Mouse (Mus musculus) lung, embryonic 16.5 days (tissue): ENCODE results near the gene Dao. TPM values are rescaled to one million over a fixed set of nuclear protein-coding genes. Genes with fewer than 3 reads are reported as not detected.

ENCODE experiments used
- ATAC-seq: fragments of 200-750 bp; cut with Nextera tagmentation; 2 replicates; pipeline ENCODE4 v1.8.0; 2017; ENCODE audit warnings: low read depth, mild to moderate bottlenecking, moderate library complexity
- H3K27ac ChIP-seq: fragments of 300-500 bp; sonication (generic); 2 replicates; pipeline ENCODE4 v1.5.1; 2014; ENCODE audit warnings: mild to moderate bottlenecking, control low read depth, low read length
- H3K27me3 ChIP-seq: fragments of 300-500 bp; sonication (generic); 2 replicates; pipeline ENCODE4 v1.6.1; 2014; ENCODE audit warnings: low read depth, low read length, mixed read lengths; ENCODE audit not compliant: control insufficient read depth, insufficient read depth
- H3K36me3 ChIP-seq: fragments of 300-500 bp; sonication (generic); 2 replicates; pipeline ENCODE4 v1.6.1; 2014; ENCODE audit warnings: low read length; ENCODE audit not compliant: control insufficient read depth, insufficient read depth
- H3K4me1 ChIP-seq: fragments of 300-500 bp; sonication (generic); replicated peaks from 2 replicates; pipeline ENCODE4 v1.6.1; 2014; ENCODE audit warnings: low read length, mixed read lengths; ENCODE audit not compliant: control insufficient read depth, insufficient read depth
- H3K4me2 ChIP-seq: fragments of 300-500 bp; sonication (generic); 2 replicates; pipeline ENCODE4 v1.6.1; 2014; ENCODE audit warnings: low read depth, low read length, control low read depth
- H3K4me3 ChIP-seq: fragments of 300-500 bp; sonication (generic); 2 replicates; pipeline ENCODE4 v1.5.1; 2014; ENCODE audit warnings: mild to moderate bottlenecking, low read length, control low read depth
- H3K9ac ChIP-seq: fragments of 300-500 bp; sonication (generic); 2 replicates; pipeline ENCODE4 v1.6.1; 2014; ENCODE audit warnings: low read length, control low read depth
- H3K9me3 ChIP-seq: fragments of 300-500 bp; sonication (generic); 2 replicates; pipeline ENCODE4 v1.6.1; 2016; ENCODE audit warnings: low read length; ENCODE audit not compliant: control insufficient read depth
- WGBS: fragments of 180-500 bp; shearing (Covaris S2); extraction: QIAGEN DNeasy Blood & Tissue Kit; methylation state at CpG from one replicate; pipeline ENCODE4 v1.1.7; 2014; 5-methylcytosine and 5-hydroxymethylcytosine counted together
- polyA plus RNA-seq: library from polyadenylated mRNA; unstranded; fragments of >200 nt; fragmentation: Nextera tagmentation; extraction: Ambion mirVana; gene quantifications from 2 replicates; pipeline ENCODE4 v1.2.1, GENCODE M21; 2015

The Dao gene
- polyA plus RNA-seq, 1 experiment from 2014 or later: not detected

- H3K9ac ChIP-seq: no peak overlapping the region
- no peaks in the 10 kb centered on the region for H3K36me3 ChIP-seq
- no peak overlapping the region for H3K4me2 ChIP-seq
- H3K4me1 ChIP-seq: no peaks in the 10 kb centered on the region
- H3K27ac ChIP-seq: no peak overlapping the region
- no peak for ATAC-seq
- 90% methylated on average over 12 of the region's 12 CpGs for WGBS
- H3K9me3 ChIP-seq: no peaks in the 10 kb centered on the region
- no peaks in the 10 kb centered on the region for H3K27me3 ChIP-seq
- no peak overlapping the region for H3K4me3 ChIP-seq
Measured at GRCm38 (mm10) chr5:114030652-114031051, 27.1 kb downstream of the Dao start.

DNA sequence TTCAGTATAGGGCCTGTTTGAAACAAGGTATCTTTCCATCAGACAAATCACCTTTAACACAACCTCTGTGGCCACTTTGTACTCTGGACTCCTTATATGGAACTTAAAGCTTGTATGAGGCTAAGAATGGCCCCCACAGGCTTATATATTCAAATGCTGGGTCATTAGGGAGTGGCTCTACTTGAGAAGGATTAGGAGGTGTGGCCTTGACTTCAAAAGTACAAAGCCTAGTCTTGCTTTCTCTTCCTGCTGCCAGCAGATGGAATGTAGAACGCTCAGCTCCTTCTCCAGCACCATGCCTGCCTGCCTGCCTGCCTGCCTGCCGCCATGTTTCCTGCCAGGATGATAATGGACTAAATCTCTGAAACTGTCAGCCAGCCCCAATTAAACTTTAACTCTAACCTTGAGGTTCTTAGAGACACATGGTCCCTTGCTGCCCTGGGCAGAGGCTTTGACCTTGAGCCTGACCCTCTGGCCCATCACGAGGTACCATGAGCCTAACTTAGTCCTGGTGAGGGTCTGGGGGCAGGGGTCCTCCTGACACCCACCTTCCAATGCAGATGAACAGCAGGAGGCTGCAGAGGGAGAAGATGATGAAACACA is 28.8 kb downstream of the Dao start:
- no peak for ATAC-seq
- Histone ChIP-seq H3K27me3 (no peaks in the 10 kb centered on the region), H3K9me3 (no peaks in the 10 kb centered on the region), H3K27ac (no peak overlapping the region), H3K4me3 (no peak overlapping the region), H3K9ac (no peak overlapping the region), H3K4me2 (no peak overlapping the region), H3K36me3 (no peaks in the 10 kb centered on the region), H3K4me1 (no peaks in the 10 kb centered on the region)
- 75% methylated on average over 3 of the region's 3 CpGs for WGBS

GRCm38 (mm10) chr5:114034393-114034792 is 30.9 kb downstream of the Dao start:
- no peak overlapping the region for H3K4me2 ChIP-seq
- no peaks in the 10 kb centered on the region for H3K9me3 ChIP-seq
- H3K36me3 ChIP-seq: no peaks in the 10 kb centered on the region
- 57% methylated on average over 7 of the region's 7 CpGs for WGBS
- H3K27ac ChIP-seq: no peak overlapping the region
- no peak for ATAC-seq
- no peak overlapping the region for H3K4me3 ChIP-seq
- H3K4me1 ChIP-seq: no peaks in the 10 kb centered on the region
- no peaks in the 10 kb centered on the region for H3K27me3 ChIP-seq
- no peak overlapping the region for H3K9ac ChIP-seq

DNA sequence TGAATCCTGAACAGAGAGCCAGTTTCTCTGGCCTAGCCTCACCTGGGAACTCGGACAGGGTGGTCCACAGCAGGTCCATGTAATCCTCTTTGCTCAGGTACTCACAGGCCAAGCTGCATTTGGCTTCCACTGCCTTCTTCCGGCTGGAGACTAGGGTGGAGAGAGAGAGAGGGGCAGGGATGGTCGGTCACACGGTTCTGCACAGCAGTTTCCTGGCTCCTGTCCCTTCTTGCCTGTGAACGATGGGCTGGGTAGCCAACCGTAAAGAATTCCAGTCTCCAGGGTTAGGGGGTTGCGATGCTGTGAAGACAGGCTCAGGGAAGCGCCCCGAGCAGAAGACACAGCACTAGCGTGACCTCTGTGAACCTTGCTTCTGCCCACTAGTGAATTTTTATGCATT is 31.6 kb downstream of the Dao start:
- WGBS: 61% methylated on average over 10 of the region's 10 CpGs

DNA sequence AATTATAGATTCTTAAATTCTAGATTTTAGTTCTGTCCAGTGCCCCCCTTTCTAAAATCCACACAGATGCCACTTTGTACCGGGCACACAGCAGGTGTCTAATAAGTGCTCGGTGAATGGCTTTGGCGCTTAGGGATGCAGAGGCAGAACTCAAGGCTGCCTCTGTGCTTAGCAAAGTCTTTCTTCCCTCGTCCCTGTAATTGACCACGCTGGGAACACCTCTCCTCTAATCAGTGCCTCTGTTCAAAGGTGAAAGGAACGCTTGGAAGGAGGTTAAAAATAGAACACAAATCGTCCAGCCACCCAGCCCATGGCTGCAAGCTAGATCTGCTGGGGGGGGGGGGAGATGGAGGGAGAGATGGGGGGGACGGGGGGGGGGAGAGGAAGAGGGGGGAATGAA is 37.0 kb downstream of the Dao start:
- Histone ChIP-seq H3K4me3 (no peak overlapping the region), H3K4me1 (0 out of 2 replicates have a peak, but pooled peaks cover 3% of the 10 kb centered on the region), H3K9ac (no peak overlapping the region), H3K4me2 (no peak overlapping the region), H3K9me3 (no peaks in the 10 kb centered on the region), H3K27ac (no peak overlapping the region), H3K36me3 (no peaks in the 10 kb centered on the region), H3K27me3 (no peaks in the 10 kb centered on the region)
- no peak for ATAC-seq
- WGBS: 34% methylated on average over 7 of the region's 8 CpGs

More for the DNA sequence above, 31.6 kb downstream of the Dao start:
- Histone ChIP-seq H3K36me3 (no peaks in the 10 kb centered on the region), H3K9me3 (no peaks in the 10 kb centered on the region), H3K4me2 (no peak overlapping the region), H3K4me3 (no peak overlapping the region), H3K4me1 (no peaks in the 10 kb centered on the region), H3K27me3 (no peaks in the 10 kb centered on the region), H3K9ac (no peak overlapping the region), H3K27ac (no peak overlapping the region)
- no peak for ATAC-seq

DNA sequence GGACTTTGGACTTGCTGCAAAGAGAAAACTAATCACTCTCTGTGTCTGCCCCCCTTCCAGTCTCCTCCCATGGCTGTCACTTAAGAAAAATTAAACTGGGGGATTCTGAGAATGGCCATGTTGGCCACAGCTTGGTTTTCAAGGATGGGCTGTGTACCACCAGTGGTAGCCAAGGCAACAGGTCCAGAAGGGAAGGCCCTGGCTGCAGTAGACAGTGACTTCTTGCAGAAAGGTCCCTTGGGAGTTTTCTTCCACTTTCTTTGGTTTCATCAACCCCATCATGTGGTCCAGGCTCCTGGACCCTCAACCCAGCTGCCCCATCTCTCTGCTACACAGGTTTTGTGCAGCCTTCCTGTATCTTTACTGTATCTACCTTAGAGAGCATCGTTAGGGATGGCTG is 37.4 kb downstream of the Dao start:
- Histone ChIP-seq H3K27ac (no peak overlapping the region), H3K4me3 (no peak overlapping the region), H3K4me2 (no peak overlapping the region), H3K9me3 (no peaks in the 10 kb centered on the region), H3K36me3 (no peaks in the 10 kb centered on the region), H3K9ac (peak overlapping the region; percentile 40; the same call in 1 of the 2 replicates), H3K27me3 (no peaks in the 10 kb centered on the region), H3K4me1 (0 out of 2 replicates have a peak, but pooled peaks cover 3% of the 10 kb centered on the region)
- 63% methylated on average over 1 of the region's 1 CpGs for WGBS
- ATAC-seq: no peak

DNA sequence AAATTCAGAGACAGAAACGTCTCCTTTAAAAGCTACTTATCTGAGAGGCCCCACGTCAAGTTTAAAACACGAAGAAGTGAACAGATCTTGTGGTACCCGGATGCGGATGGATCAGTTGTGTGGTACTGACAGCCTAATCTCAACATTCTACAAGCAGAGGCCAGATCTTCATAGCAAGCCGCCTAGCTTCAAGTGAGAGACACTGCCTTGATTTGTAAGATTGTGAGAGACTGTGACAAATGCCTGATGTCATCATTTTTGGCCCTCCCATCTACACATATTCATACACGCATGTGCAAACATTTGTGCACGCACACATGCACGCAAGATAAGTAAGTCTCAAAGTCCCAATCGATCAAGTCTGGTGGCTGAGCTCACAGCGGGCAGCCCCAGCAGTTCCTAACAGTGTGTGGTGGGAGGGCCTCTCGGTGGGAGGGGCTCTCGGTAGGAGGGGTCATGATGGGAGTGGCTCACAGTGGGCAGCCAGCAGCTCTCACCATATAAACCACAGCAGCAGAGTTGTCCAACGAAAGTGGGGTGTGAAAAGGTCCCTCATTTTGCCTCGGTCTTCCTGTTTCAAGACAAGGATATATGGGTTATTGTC is 37.9 kb downstream of the Dao start:
- H3K27ac ChIP-seq: no peak overlapping the region
- H3K9me3 ChIP-seq: no peaks in the 10 kb centered on the region
- H3K9ac ChIP-seq: peak overlapping the region; percentile 40
- 0 out of 2 replicates have a peak, but pooled peaks cover 3% of the 10 kb centered on the region for H3K4me1 ChIP-seq
- no peak overlapping the region for H3K4me3 ChIP-seq
- H3K36me3 ChIP-seq: no peaks in the 10 kb centered on the region
- peak; percentile 86 for ATAC-seq
- H3K4me2 ChIP-seq: peak overlapping the region; percentile 44
- 13% methylated on average over 15 of the region's 15 CpGs for WGBS
- no peaks in the 10 kb centered on the region for H3K27me3 ChIP-seq

DNA sequence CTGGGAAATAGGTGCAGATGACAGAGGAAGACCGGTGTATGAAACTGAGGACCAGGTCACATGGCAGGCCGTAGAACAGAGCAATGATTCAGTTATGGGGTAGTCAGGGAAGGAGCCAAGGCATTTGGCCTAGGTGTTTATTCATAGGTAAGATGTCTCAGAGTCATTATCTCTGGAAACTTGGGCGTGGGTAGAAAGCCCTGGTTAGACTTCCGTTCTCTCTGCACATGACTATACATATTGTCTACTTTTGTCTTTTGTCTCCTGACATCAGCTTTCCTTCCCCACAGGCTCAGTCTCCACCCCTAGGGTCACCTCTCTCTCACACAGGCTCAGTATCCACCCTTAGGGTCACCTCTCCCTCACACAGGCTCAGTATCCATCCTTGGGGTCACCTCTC is 40.3 kb downstream of the Dao start:
- H3K9me3 ChIP-seq: no peaks in the 10 kb centered on the region
- H3K36me3 ChIP-seq: no peaks in the 10 kb centered on the region
- H3K4me3 ChIP-seq: no peak overlapping the region
- WGBS: 86% methylated on average over 4 of the region's 4 CpGs
- H3K27me3 ChIP-seq: no peaks in the 10 kb centered on the region
- no peak overlapping the region for H3K9ac ChIP-seq
- no peak overlapping the region for H3K27ac ChIP-seq
- H3K4me2 ChIP-seq: no peak overlapping the region
- H3K4me1 ChIP-seq: 0 out of 2 replicates have a peak, but pooled peaks cover 3% of the 10 kb centered on the region
- no peak for ATAC-seq

GRCm38 (mm10) chr5:114045134-114045533 is 41.6 kb downstream of the Dao start:
- Histone ChIP-seq H3K9me3 (no peaks in the 10 kb centered on the region), H3K27me3 (no peaks in the 10 kb centered on the region), H3K4me2 (no peak overlapping the region), H3K4me3 (no peak overlapping the region), H3K4me1 (0 out of 2 replicates have a peak, but pooled peaks cover 3% of the 10 kb centered on the region), H3K9ac (no peak overlapping the region), H3K27ac (no peak overlapping the region), H3K36me3 (no peaks in the 10 kb centered on the region)
- 57% methylated on average over 1 of the region's 1 CpGs for WGBS
- ATAC-seq: no peak
